Mouse (Mus musculus): Measurements from ENCODE around the gene Fyco1. TPM values are rescaled to one million over a fixed set of nuclear protein-coding genes. Genes with fewer than 3 reads are reported as not detected.
"Not testable (repeated sequence)": the region's sequence is repeated elsewhere in the genome, so short reads cannot be mapped to it uniquely, and the experiment has no call there.

Fyco1 gene
- polyA plus RNA-seq, 1 experiment from 2014 or later = 14.7 TPM

GRCm38 (mm10) chr9:123814326-123814725 lies 37.4 kb downstream of the Fyco1 start:
- no peak for ATAC-seq (ENCODE audit: low FRiP score)
- 67% methylated on average over 2 of the region's 2 CpGs for WGBS
- Histone ChIP-seq H3K27me3 (replicated peaks) (no peaks in the 10 kb centered on the region), H3K4me1 (no peaks in the 10 kb centered on the region), H3K9me3 (replicated peaks) (no peaks in the 10 kb centered on the region), H3K4me2 (no peak overlapping the region), H3K9ac (replicated peaks) (no peak overlapping the region), H3K27ac (replicated peaks) (no peak overlapping the region), H3K4me3 (replicated peaks) (no peak overlapping the region), H3K36me3 (peaks cover 39% of the 10 kb centered on the region)

GRCm38 (mm10) chr9:123811831-123812230 lies 39.9 kb downstream of the Fyco1 start:
- Histone ChIP-seq H3K4me1 (no peaks in the 10 kb centered on the region), H3K36me3 (peaks cover 27% of the 10 kb centered on the region), H3K4me2 (no peak overlapping the region), H3K27me3 (replicated peaks) (no peaks in the 10 kb centered on the region), H3K9ac (replicated peaks) (no peak overlapping the region), H3K9me3 (replicated peaks) (no peaks in the 10 kb centered on the region), H3K4me3 (replicated peaks) (no peak overlapping the region), H3K27ac (replicated peaks) (no peak overlapping the region)
- no peak for ATAC-seq (ENCODE audit: low FRiP score)
- 89% methylated on average over 3 of the region's 3 CpGs for WGBS

- H3K36me3 ChIP-seq = peaks cover 16% of the 10 kb centered on the region
- H3K9ac ChIP-seq (replicated peaks) = no peak overlapping the region
- H3K4me2 ChIP-seq = no peak overlapping the region
- no peaks in the 10 kb centered on the region for H3K27me3 ChIP-seq (replicated peaks)
- 78% methylated on average over 7 of the region's 7 CpGs for WGBS
- ATAC-seq (ENCODE audit: low FRiP score) = no peak
- H3K4me1 ChIP-seq = no peaks in the 10 kb centered on the region
- no peak overlapping the region for H3K27ac ChIP-seq (replicated peaks)
- no peaks in the 10 kb centered on the region for H3K9me3 ChIP-seq (replicated peaks)
- H3K4me3 ChIP-seq (replicated peaks) = no peak overlapping the region
These were observed 43.1 kb downstream of the Fyco1 start for GRCm38 (mm10) chr9:123808583-123808982.

GRCm38 (mm10) chr9:123806267-123806666 lies 45.4 kb downstream of the Fyco1 start, which contains the start of gene Cxcr6:
Cxcr6 (plus strand) TSS chr9:123806475.
- no peaks in the 10 kb centered on the region for H3K4me1 ChIP-seq
- H3K9me3 ChIP-seq (replicated peaks) = no peaks in the 10 kb centered on the region
- no peak within 1 kb of the TSS for H3K27ac ChIP-seq (replicated peaks)
- 91% methylated on average over 5 of the region's 5 CpGs for WGBS
- no peak within 1 kb of the TSS for H3K4me3 ChIP-seq (replicated peaks)
- H3K4me2 ChIP-seq = no peak within 1 kb of the TSS
- H3K27me3 ChIP-seq (replicated peaks) = no peaks in the 10 kb centered on the region
- no peak for ATAC-seq (ENCODE audit: low FRiP score)
- H3K36me3 ChIP-seq = peaks cover 11% of the 10 kb centered on the region; the same call in 1 of the 2 replicates
- H3K9ac ChIP-seq (replicated peaks) = no peak within 1 kb of the TSS

GRCm38 (mm10) chr9:123805241-123805640 lies 46.5 kb downstream of the Fyco1 start:
- Histone ChIP-seq H3K9me3 (replicated peaks) (no peaks in the 10 kb centered on the region), H3K4me1 (no peaks in the 10 kb centered on the region), H3K27ac (replicated peaks) (no peak overlapping the region), H3K4me3 (replicated peaks) (no peak overlapping the region), H3K36me3 (peaks cover 7% of the 10 kb centered on the region), H3K27me3 (replicated peaks) (no peaks in the 10 kb centered on the region), H3K9ac (replicated peaks) (no peak overlapping the region), H3K4me2 (no peak overlapping the region)
- WGBS = 92% methylated on average over 2 of the region's 2 CpGs
- ATAC-seq (ENCODE audit: low FRiP score) = no peak

GRCm38 (mm10) chr9:123802896-123803295 lies 48.8 kb downstream of the Fyco1 start:
- no peaks in the 10 kb centered on the region for H3K4me1 ChIP-seq
- no peak for ATAC-seq (ENCODE audit: low FRiP score)
- no peaks in the 10 kb centered on the region for H3K27me3 ChIP-seq (replicated peaks)
- H3K36me3 ChIP-seq = peaks cover 11% of the 10 kb centered on the region
- no peak overlapping the region for H3K4me2 ChIP-seq
- H3K9me3 ChIP-seq (replicated peaks) = no peaks in the 10 kb centered on the region
- no peak overlapping the region for H3K27ac ChIP-seq (replicated peaks)
- H3K9ac ChIP-seq (replicated peaks) = no peak overlapping the region
- H3K4me3 ChIP-seq (replicated peaks) = no peak overlapping the region

GRCm38 (mm10) chr9:123802421-123802820 lies 49.3 kb downstream of the Fyco1 start:
- H3K36me3 ChIP-seq = peaks cover 14% of the 10 kb centered on the region
- no peaks in the 10 kb centered on the region for H3K27me3 ChIP-seq (replicated peaks)
- H3K4me3 ChIP-seq (replicated peaks) = no peak overlapping the region
- no peaks in the 10 kb centered on the region for H3K9me3 ChIP-seq (replicated peaks)
- ATAC-seq (ENCODE audit: low FRiP score) = no peak
- no peak overlapping the region for H3K27ac ChIP-seq (replicated peaks)
- 99% methylated on average over 2 of the region's 2 CpGs for WGBS
- H3K9ac ChIP-seq (replicated peaks) = no peak overlapping the region
- H3K4me2 ChIP-seq = no peak overlapping the region
- no peaks in the 10 kb centered on the region for H3K4me1 ChIP-seq

GRCm38 (mm10) chr9:123801527-123801926 lies 50.2 kb downstream of the Fyco1 start:
- Histone ChIP-seq H3K27me3 (replicated peaks) (no peaks in the 10 kb centered on the region), H3K27ac (replicated peaks) (no peak overlapping the region), H3K9ac (replicated peaks) (no peak overlapping the region), H3K4me3 (replicated peaks) (no peak overlapping the region), H3K36me3 (peaks cover 14% of the 10 kb centered on the region), H3K4me1 (no peaks in the 10 kb centered on the region), H3K9me3 (replicated peaks) (no peaks in the 10 kb centered on the region), H3K4me2 (no peak overlapping the region)
- no peak for ATAC-seq (ENCODE audit: low FRiP score)
- 100% methylated on average over 1 of the region's 1 CpGs for WGBS

- Histone ChIP-seq H3K4me3 (replicated peaks) (no peak overlapping the region), H3K9ac (replicated peaks) (no peak overlapping the region), H3K9me3 (replicated peaks) (no peaks in the 10 kb centered on the region), H3K4me1 (no peaks in the 10 kb centered on the region), H3K36me3 (peaks cover 36% of the 10 kb centered on the region), H3K27ac (replicated peaks) (no peak overlapping the region), H3K4me2 (no peak overlapping the region), H3K27me3 (replicated peaks) (no peaks in the 10 kb centered on the region)
- 0 out of 2 replicates have a peak, but pooled peaks have one; percentile 41 for ATAC-seq (ENCODE audit: low FRiP score)
- WGBS = 71% methylated on average over 3 of the region's 3 CpGs
These were observed 55.5 kb downstream of the Fyco1 start for GRCm38 (mm10) chr9:123796174-123796573.

- no peak overlapping the region for H3K9ac ChIP-seq (replicated peaks)
- H3K4me2 ChIP-seq = no peak overlapping the region
- H3K4me3 ChIP-seq (replicated peaks) = no peak overlapping the region
- ATAC-seq (ENCODE audit: low FRiP score) = no peak
- no peaks in the 10 kb centered on the region for H3K27me3 ChIP-seq (replicated peaks)
- H3K27ac ChIP-seq (replicated peaks) = no peak overlapping the region
- no peaks in the 10 kb centered on the region for H3K4me1 ChIP-seq
- WGBS = 71% methylated on average over 4 of the region's 4 CpGs
- peaks cover 30% of the 10 kb centered on the region for H3K36me3 ChIP-seq
- peaks cover 1% of the 10 kb centered on the region; the same call in 1 of the 2 replicates for H3K9me3 ChIP-seq (replicated peaks)
These were observed 62.7 kb downstream of the Fyco1 start for GRCm38 (mm10) chr9:123788855-123789529.

- not testable (repeated sequence) for H3K4me1 ChIP-seq; ATAC-seq (ENCODE audit: low FRiP score); H3K27ac ChIP-seq (replicated peaks); H3K4me3 ChIP-seq (replicated peaks); H3K27me3 ChIP-seq (replicated peaks); H3K9me3 ChIP-seq (replicated peaks); H3K36me3 ChIP-seq; H3K4me2 ChIP-seq; H3K9ac ChIP-seq (replicated peaks)
- 39% methylated on average over 2 of the region's 2 CpGs for WGBS
These were observed 78.4 kb downstream of the Fyco1 start for GRCm38 (mm10) chr9:123773299-123773698.

GRCm38 (mm10) chr9:123769532-123769931 lies 82.2 kb downstream of the Fyco1 start:
- WGBS = 70% methylated on average over 6 of the region's 6 CpGs
- Histone ChIP-seq H3K27me3 (replicated peaks) (no peaks in the 10 kb centered on the region), H3K36me3 (no peaks in the 10 kb centered on the region), H3K4me1 (no peaks in the 10 kb centered on the region), H3K4me3 (replicated peaks) (no peak overlapping the region), H3K27ac (replicated peaks) (no peak overlapping the region), H3K9ac (replicated peaks) (no peak overlapping the region), H3K9me3 (replicated peaks) (no peaks in the 10 kb centered on the region), H3K4me2 (no peak overlapping the region)
- ATAC-seq (ENCODE audit: low FRiP score) = no peak
